8 mouse cellular contexts compared by ENCODE assay signal in genomic region chr8:120184850-120185792, GRCm38 (mm10). TPM values are rescaled to one million over a fixed set of nuclear protein-coding genes. Genes with fewer than 3 reads are reported as not detected.
A peak's percentile ranks its signal among the peaks of the same experiment; 100 is the strongest.
DNase-seq lines count a peak whose midpoint lies in the region; ATAC-seq and TF ChIP-seq lines count a peak whose summit lies in the region.

No protein-coding gene starts in this region.

- no peaks in the 10 kb centered on the region for H3K27me3 ChIP-seq in heart, adult 2 months (ENCODE audit: control insufficient read depth, insufficient read depth, low read length)
- H3K27me3 ChIP-seq in kidney, postnatal 0 days (ENCODE audit: insufficient read depth, low read length): no peaks in the 10 kb centered on the region
- no peaks in the 10 kb centered on the region for H3K27me3 ChIP-seq in midbrain, postnatal 0 days (ENCODE audit: insufficient read depth, low read length)

- no peak for TF ChIP-seq CTCF in heart, adult 2 months (IDR thresholded peaks at IDR 0.05)
- no peak for TF ChIP-seq CTCF in kidney, postnatal 0 days (IDR thresholded peaks at IDR 0.05; ENCODE audit: low read depth)
- no peak for TF ChIP-seq CTCF in midbrain, postnatal 0 days (IDR thresholded peaks at IDR 0.05)

- TF ChIP-seq POLR2A in heart, adult 2 months (IDR thresholded peaks at IDR 0.05; ENCODE audit: insufficient read depth, low read depth, low read length): no peak

- peak overlapping the region; percentile 36 for H3K27ac ChIP-seq in heart, adult 2 months
- no peak overlapping the region; the same call in 1 of the 2 replicates for H3K27ac ChIP-seq in kidney, postnatal 0 days
- H3K27ac ChIP-seq in midbrain, postnatal 0 days (ENCODE audit: low read depth, low read length): 0 out of 2 replicates have a peak overlapping the region, but pooled peaks have one; percentile 26

- no peaks in the 10 kb centered on the region for H3K79me2 ChIP-seq in heart, adult 2 months (replicated peaks; ENCODE audit: control insufficient read depth, insufficient read depth, low read length)

- H3K4me1 ChIP-seq in heart, adult 2 months (ENCODE audit: control insufficient read depth, insufficient read depth, low read length): peaks cover 40% of the 10 kb centered on the region
- peaks cover 32% of the 10 kb centered on the region for H3K4me1 ChIP-seq in kidney, postnatal 0 days (replicated peaks; ENCODE audit: insufficient read depth, low read length)
- peaks cover 10% of the 10 kb centered on the region for H3K4me1 ChIP-seq in midbrain, postnatal 0 days (ENCODE audit: insufficient read depth, low read length)

- H3K9ac ChIP-seq in heart, adult 2 months (ENCODE audit: low read depth, low read length): no peak overlapping the region
- no peak overlapping the region for H3K9ac ChIP-seq in kidney, postnatal 0 days (ENCODE audit: low read depth, low read length)
- H3K9ac ChIP-seq in midbrain, postnatal 0 days (replicated peaks; ENCODE audit: low read length, poor library complexity, severe bottlenecking): no peak overlapping the region; the same call in 1 of the 2 replicates

- 29% methylated on average over 17 of the region's 17 CpGs for WGBS in heart, adult 2 months
- WGBS in kidney, postnatal 0 days: 25% methylated on average over 17 of the region's 17 CpGs
- 24% methylated on average over 17 of the region's 17 CpGs for WGBS in midbrain, postnatal 0 days

- ATAC-seq in kidney, postnatal 0 days (replicated peaks; ENCODE audit: low FRiP score, low read depth): no peak
- ATAC-seq in midbrain, postnatal 0 days (ENCODE audit: low FRiP score): no peak

- intact Hi-C loops in left cerebral cortex, postnatal 4 days (cut with DNase I): loop anchor here (5.0 kb wide), 1 partner anchor 422 kb away; no protein-coding TSS in a partner anchor
- intact Hi-C loops in left cerebral cortex, postnatal 25 days (cut with DNase I): no loop called here
- intact Hi-C loops in heart, adult 2 months (cut with DNase I): loop anchor here (5.0 kb wide), 1 partner anchor 302 kb away; no protein-coding TSS in a partner anchor

- no peak overlapping the region for H3K4me2 ChIP-seq in kidney, postnatal 0 days (ENCODE audit: low read length)
- H3K4me2 ChIP-seq in midbrain, postnatal 0 days (ENCODE audit: low read depth, low read length, poor library complexity, severe bottlenecking): peak overlapping the region; percentile 33; the same call in 1 of the 2 replicates

- no peak for TF ChIP-seq EP300 in heart, adult 2 months (IDR thresholded peaks at IDR 0.05; ENCODE audit: insufficient read depth, low read depth, low read length)

- H3K36me3 ChIP-seq in heart, adult 2 months (ENCODE audit: control insufficient read depth, insufficient read depth, low read length): no peaks in the 10 kb centered on the region
- no peaks in the 10 kb centered on the region for H3K36me3 ChIP-seq in kidney, postnatal 0 days (ENCODE audit: insufficient read depth, low read length)
- no peaks in the 10 kb centered on the region for H3K36me3 ChIP-seq in midbrain, postnatal 0 days (ENCODE audit: insufficient read depth, low read length)

- no peaks in the 10 kb centered on the region for H3K9me3 ChIP-seq in kidney, postnatal 0 days (replicated peaks; ENCODE audit: low read length)
- no peaks in the 10 kb centered on the region for H3K9me3 ChIP-seq in midbrain, postnatal 0 days (ENCODE audit: low read length)

- H3K4me3 ChIP-seq in heart, adult 2 months: no peak overlapping the region
- no peak overlapping the region for H3K4me3 ChIP-seq in kidney, postnatal 0 days (replicated peaks; ENCODE audit: low read depth, low read length)
- H3K4me3 ChIP-seq in midbrain, postnatal 0 days (ENCODE audit: low read depth, low read length): no peak overlapping the region

- DNase-seq in left cerebral cortex, postnatal 4 days: peak; percentile 65
- no peak for DNase-seq in left cerebral cortex, postnatal 25 days (ENCODE audit: low spot score in 2 of 2)
- peak; percentile 58 to 63 for DNase-seq in heart, adult 2 months
- peak; percentile 67 for DNase-seq in kidney, postnatal 0 days (ENCODE audit: low spot score)
- DNase-seq in midbrain, postnatal 0 days (ENCODE audit: low spot score): peak; percentile 48
- DNase-seq in layer of hippocampus, adult 8-10 months (ENCODE audit: low spot score in 2 of 2): no peak
- DNase-seq in Muller cell, postnatal 12 days (ENCODE audit: inconsistent ontology term): no peak
- DNase-seq in left cerebral cortex, adult 8-10 months (ENCODE audit: low spot score in 2 of 2): no peak

RNA-seq across cellular contexts. Expression of gene Fam92b, which starts 7.9 kb away (rescaled TPM):
- not detected for total RNA-seq in left cerebral cortex, postnatal 4 days (2021)
- under 1 TPM; 0.50 to 0.55 TPM for total RNA-seq in left cerebral cortex, postnatal 25 days (2021)
- total RNA-seq in heart, adult 2 months (2021): not detected
- polyA plus RNA-seq in heart, adult 2 months (2012; rRNA removed): 1.0 TPM in 1 of 2 replicates, not detected in the other
- polyA plus RNA-seq in kidney, postnatal 0 days (2015; fragmentation: Nextera tagmentation; extraction: Ambion mirVana): not detected in 2 replicates
- 1.0 and 2.0 TPM in 2 replicates for total RNA-seq in midbrain, postnatal 0 days (2014; rRNA removed)
- polyA plus RNA-seq in midbrain, postnatal 0 days (2015; fragmentation: Nextera tagmentation; extraction: Ambion mirVana): 1.7 and 2.4 TPM in 2 replicates
- 1 to 10 TPM in 1 of 4 experiments, under 1 TPM in 2, not detected in 1; 0.41 to 1.1 (median 0.43) TPM for total RNA-seq in layer of hippocampus, adult 8-10 months (2022)
- total RNA-seq in left cerebral cortex, adult 8-10 months (2022): 1 to 10 TPM in 2 of 4 experiments, under 1 TPM in 2; 0.48 to 1.9 (median 0.86) TPM

RNA-seq across cellular contexts. Expression of gene Gse1, which starts 43.1 kb away (rescaled TPM):
- total RNA-seq in left cerebral cortex, postnatal 4 days (2021): 10 to 100 TPM; 57.4 to 59.3 TPM
- 10 to 100 TPM; 74.2 to 79.4 TPM for total RNA-seq in left cerebral cortex, postnatal 25 days (2021)
- total RNA-seq in heart, adult 2 months (2021): 10 to 100 TPM; 21.0 to 24.3 TPM
- 12.1 and 12.8 TPM in 2 replicates for polyA plus RNA-seq in heart, adult 2 months (2012; rRNA removed)
- polyA plus RNA-seq in kidney, postnatal 0 days (2015; fragmentation: Nextera tagmentation; extraction: Ambion mirVana): 5.9 and 8.4 TPM in 2 replicates
- total RNA-seq in midbrain, postnatal 0 days (2014; rRNA removed): 47.3 and 51.3 TPM in 2 replicates
- polyA plus RNA-seq in midbrain, postnatal 0 days (2015; fragmentation: Nextera tagmentation; extraction: Ambion mirVana): 9.9 and 12.4 TPM in 2 replicates
- total RNA-seq in layer of hippocampus, adult 8-10 months (2022): 100 to 1,000 TPM; 114 to 136 (median 127) TPM
- total RNA-seq in left cerebral cortex, adult 8-10 months (2022): 10 to 100 TPM; 71.5 to 78.0 (median 73.1) TPM

Comparison
In these comparisons a context has a peak if more than half of its experiments do, and no peak if none do; other contexts are left out.
1. DNase-seq: peak in left cerebral cortex, postnatal 4 days (single experiment), heart, adult 2 months (2 of 2), kidney, postnatal 0 days (single experiment) and midbrain, postnatal 0 days (single experiment); none in left cerebral cortex, postnatal 25 days (0 of 2), layer of hippocampus, adult 8-10 months (0 of 2), Muller cell, postnatal 12 days (single experiment) and left cerebral cortex, adult 8-10 months (0 of 2).